Mouse (Mus musculus) right cerebral cortex, adult 2 months (tissue): Measurements from ENCODE around the gene Adat1.
A peak's percentile ranks its signal among the peaks of the same experiment; 100 is the strongest.
"Not testable (repeated sequence)": the region's sequence is repeated elsewhere in the genome, so short reads cannot be mapped to it uniquely, and the experiment has no call there.

Source experiments
- DNase-seq, 2 experiments: peaks; one replicate each; pipeline ENCODE4 v3.0.0; 2021 to 2022; ENCODE audit warnings: low spot score in 2 of 2

Adat1 gene

GRCm38 (mm10) chr8:111939516-111940142 is 52.5 kb downstream of the Adat1 start:
- DNase-seq, result peak; percentile 12 to 26

GRCm38 (mm10) chr8:111938076-111938985 is 53.8 kb downstream of the Adat1 start:
- not testable (repeated sequence) for DNase-seq

GRCm38 (mm10) chr8:111937184-111937583 is 54.9 kb downstream of the Adat1 start:
- DNase-seq, result no peak

GRCm38 (mm10) chr8:111934201-111934600 is 57.9 kb downstream of the Adat1 start:
- no peak for DNase-seq

- peak; percentile 91 to 92 for DNase-seq
Measured at GRCm38 (mm10) chr8:111933348-111934076, 58.6 kb downstream of the Adat1 start, which contains the start of gene Tmem231. Gene Tmem231, minus strand, starts transcription at chr8:111933881.

GRCm38 (mm10) chr8:111932580-111933336 is 59.3 kb downstream of the Adat1 start:
- peak; percentile 22 for DNase-seq

- no peak for DNase-seq
Measured at GRCm38 (mm10) chr8:111931721-111932120, 60.4 kb downstream of the Adat1 start.

- DNase-seq, result no peak
Measured at GRCm38 (mm10) chr8:111929648-111930344, 62.3 kb downstream of the Adat1 start.

GRCm38 (mm10) chr8:111924976-111925375 is 67.1 kb downstream of the Adat1 start:
- no peak for DNase-seq

- DNase-seq, result peak; percentile 26 to 43
Measured at GRCm38 (mm10) chr8:111923383-111923804, 68.7 kb downstream of the Adat1 start.

GRCm38 (mm10) chr8:111920971-111921370 is 71.1 kb downstream of the Adat1 start:
- DNase-seq, result no peak

GRCm38 (mm10) chr8:111919663-111920062 is 72.4 kb downstream of the Adat1 start:
- no peak for DNase-seq
